Mouse (Mus musculus): Measurements from ENCODE around the gene Acot2.

The Acot2 gene

GRCm38 (mm10) chr12:84038691-84039111 is 51.0 kb downstream of the Acot2 start, which contains the start of gene Gm49366:
Gene Gm49366, plus strand, starts transcription at chr12:84038935.
- DNase-seq = peak; percentile 69

- DNase-seq = peak; percentile 37
Measured at GRCm38 (mm10) chr12:84042248-84042647, 54.6 kb downstream of the Acot2 start.
